Mouse (Mus musculus) midbrain, embryonic 16.5 days (tissue): ENCODE data around the gene Btn2a2. TPM values are rescaled to one million over a fixed set of nuclear protein-coding genes. Genes with fewer than 3 reads are reported as not detected.

Source experiments
- ATAC-seq: fragments of 200-750 bp; cut with Nextera tagmentation; 2 replicates; pipeline ENCODE4 v1.8.0; 2017; ENCODE audit warnings: moderate TSS enrichment
- H3K27ac ChIP-seq: fragments of 300-500 bp; sonication (generic); 2 replicates; pipeline ENCODE4 v1.5.1; 2014; ENCODE audit warnings: mild to moderate bottlenecking, low read length, mixed read lengths
- H3K27me3 ChIP-seq: fragments of 300-500 bp; sonication (generic); 2 replicates; pipeline ENCODE4 v1.6.1; 2014; ENCODE audit warnings: low read depth, low read length, mixed read lengths; ENCODE audit not compliant: control insufficient read depth, insufficient read depth
- H3K36me3 ChIP-seq: fragments of 300-500 bp; sonication (generic); 2 replicates; pipeline ENCODE4 v1.6.1; 2014; ENCODE audit warnings: mild to moderate bottlenecking, low read length, moderate library complexity, mixed read lengths; ENCODE audit not compliant: control insufficient read depth, insufficient read depth
- H3K4me1 ChIP-seq: fragments of 300-500 bp; sonication (generic); 2 replicates; pipeline ENCODE4 v1.6.1; 2014; ENCODE audit warnings: mild to moderate bottlenecking, low read length, mixed read lengths; ENCODE audit not compliant: control insufficient read depth, insufficient read depth
- H3K4me2 ChIP-seq: fragments of 300-500 bp; sonication (generic); 2 replicates; pipeline ENCODE4 v1.6.1; 2014; ENCODE audit warnings: mild to moderate bottlenecking, low read length, mixed read lengths
- H3K4me3 ChIP-seq: fragments of 300-500 bp; sonication (generic); 2 replicates; pipeline ENCODE4 v1.5.1; 2014; ENCODE audit warnings: low read depth, mild to moderate bottlenecking, low read length, moderate library complexity, mixed read lengths
- H3K9ac ChIP-seq: fragments of 300-500 bp; sonication (generic); 2 replicates; pipeline ENCODE4 v1.6.1; 2014; ENCODE audit warnings: low read depth, low read length, mixed read lengths
- H3K9me3 ChIP-seq: fragments of 300-500 bp; sonication (generic); replicated peaks from 2 replicates; pipeline ENCODE4 v1.6.1; 2014; ENCODE audit warnings: mild to moderate bottlenecking, low read length, mixed read lengths; ENCODE audit not compliant: control insufficient read depth, poor library complexity, severe bottlenecking
- WGBS: fragments of 180-500 bp; shearing (Covaris S2); extraction: QIAGEN DNeasy Blood & Tissue Kit; methylation state at CpG from one replicate; pipeline ENCODE4 v1.1.7; 2014; 5-methylcytosine and 5-hydroxymethylcytosine counted together
- microRNA-seq: library from miRNA; unstranded; fragments of <30 nt; microRNA quantifications from one replicate; pipeline ENCODE4, GENCODE M21; 2017
- polyA plus RNA-seq: library from polyadenylated mRNA; unstranded; fragments of >200 nt; fragmentation: Nextera tagmentation; extraction: Ambion mirVana; gene quantifications from 2 replicates; pipeline ENCODE4 v1.2.1, GENCODE M21; 2015

Btn2a2 gene
- polyA plus RNA-seq, 1 experiment from 2014 or later, result not detected

GRCm38 (mm10) chr13:23428166-23428993, 60.3 kb downstream of the Btn2a2 start:
- Histone ChIP-seq H3K9me3 (no peaks in the 10 kb centered on the region), H3K9ac (no peak overlapping the region), H3K4me1 (peaks cover 16% of the 10 kb centered on the region), H3K36me3 (no peaks in the 10 kb centered on the region), H3K4me2 (no peak overlapping the region), H3K27me3 (no peaks in the 10 kb centered on the region), H3K27ac (no peak overlapping the region), H3K4me3 (no peak overlapping the region)
- ATAC-seq, result no peak
- 56% methylated on average over 16 of the region's 16 CpGs for WGBS

Small RNAs within 50 kb of the gene (microRNA-seq; reads per million reads assigned to microRNA genes)
- gene Gm44297 (not detected), gene n-TStga1 (0.69 reads per million)

Other genes starting within 250 kb of the Btn2a2 start
- not detected in 2 replicates for gene Vmn1r223, start 241.7 kb downstream of the Btn2a2 start, polyA plus RNA-seq
- 55.5 and 57.4 TPM in 2 replicates for gene Zfp322a, start 119.6 kb downstream of the Btn2a2 start, polyA plus RNA-seq
- 9.1 and 11.0 TPM in 2 replicates for gene Abt1, start 65.0 kb downstream of the Btn2a2 start, polyA plus RNA-seq
- gene Btn1a1, start 23.0 kb downstream of the Btn2a2 start, polyA plus RNA-seq, result 0.10 and 0.31 TPM in 2 replicates
- 1.5 and 3.0 TPM in 2 replicates for gene Hist1h4h, start 42.2 kb upstream of the Btn2a2 start, polyA plus RNA-seq
- gene Hist1h2af, start 45.0 kb upstream of the Btn2a2 start, polyA plus RNA-seq, result not detected in 2 replicates
- not detected in 2 replicates for gene Hist1h3g, start 46.6 kb upstream of the Btn2a2 start, polyA plus RNA-seq
- gene Hist1h2bh, start 54.5 kb upstream of the Btn2a2 start, polyA plus RNA-seq, result 0.27 TPM in 1 of 2 replicates, not detected in the other
- not detected in 2 replicates for gene Hist1h3f, start 55.2 kb upstream of the Btn2a2 start, polyA plus RNA-seq
- not detected in 2 replicates for gene Hist1h4f, start 62.8 kb upstream of the Btn2a2 start, polyA plus RNA-seq
- gene Hist1h1d, start 64.4 kb upstream of the Btn2a2 start, polyA plus RNA-seq, result 0.07 TPM in 1 of 2 replicates, not detected in the other
- gene Hist1h3e, start 73.5 kb upstream of the Btn2a2 start, polyA plus RNA-seq, result 1.0 and 1.4 TPM in 2 replicates
- gene Hist1h2ae, start 82.4 kb upstream of the Btn2a2 start, polyA plus RNA-seq, result 7.7 and 11.6 TPM in 2 replicates
- gene Hist1h2bg, start 82.5 kb upstream of the Btn2a2 start, polyA plus RNA-seq, result 0.36 and 0.86 TPM in 2 replicates
- gene Hist1h2bf, start 85.3 kb upstream of the Btn2a2 start, polyA plus RNA-seq, result not detected in 2 replicates
- not detected in 2 replicates for gene Hist1h2ad, start 85.5 kb upstream of the Btn2a2 start, polyA plus RNA-seq
- gene Hist1h3d, start 86.9 kb upstream of the Btn2a2 start, polyA plus RNA-seq, result 0.53 and 0.60 TPM in 2 replicates
- gene Hist1h4d, start 92.7 kb upstream of the Btn2a2 start, polyA plus RNA-seq, result 21.8 and 27.6 TPM in 2 replicates
- gene Hist1h2be, start 132.3 kb upstream of the Btn2a2 start, polyA plus RNA-seq, result 1.0 and 1.4 TPM in 2 replicates
- gene Hist1h1e, start 133.7 kb upstream of the Btn2a2 start, polyA plus RNA-seq, result 3.3 and 4.4 TPM in 2 replicates
- 0.23 and 0.32 TPM in 2 replicates for gene Hist1h2ac, start 195.1 kb upstream of the Btn2a2 start, polyA plus RNA-seq
- 14.9 and 17.1 TPM in 2 replicates for gene Hist1h2bc, start 195.3 kb upstream of the Btn2a2 start, polyA plus RNA-seq
- not detected in 2 replicates for gene Hist1h1t, start 207.0 kb upstream of the Btn2a2 start, polyA plus RNA-seq
- 1.8 and 3.2 TPM in 2 replicates for gene Hist1h4c, start 209.6 kb upstream of the Btn2a2 start, polyA plus RNA-seq
- 2.8 and 3.8 TPM in 2 replicates for gene Hfe, start 222.0 kb upstream of the Btn2a2 start, polyA plus RNA-seq
- gene Hist1h1c, start 250.0 kb upstream of the Btn2a2 start, polyA plus RNA-seq, result 7.1 and 8.7 TPM in 2 replicates